Mouse (Mus musculus): ENCODE results near the gene Gga1. TPM values are rescaled to one million over a fixed set of nuclear protein-coding genes. Genes with fewer than 3 reads are reported as not detected.
"Not testable (repeated sequence)": the region's sequence is repeated elsewhere in the genome, so short reads cannot be mapped to it uniquely, and the experiment has no call there.

The Gga1 gene
- polyA plus RNA-seq, 1 experiment from 2014 or later: 31.7 TPM

- H3K27ac ChIP-seq (ENCODE audit: low read depth, low read length): no peak overlapping the region
- 37% methylated on average over 21 of the region's 21 CpGs for WGBS
- H3K27me3 ChIP-seq (ENCODE audit: control insufficient read depth, insufficient read depth, low read length): peaks cover 9% of the 10 kb centered on the region
- H3K9me3 ChIP-seq (ENCODE audit: control insufficient read depth, low read length): no peaks in the 10 kb centered on the region
- no peak for ATAC-seq (ENCODE audit: low read depth)
- peak overlapping the region; percentile 62 for H3K4me2 ChIP-seq (ENCODE audit: low read depth, low read length)
- no peak overlapping the region for H3K9ac ChIP-seq (replicated peaks; ENCODE audit: low read depth, low read length)
- H3K4me3 ChIP-seq (ENCODE audit: low read depth, low read length): peak overlapping the region; percentile 39; the same call in 1 of the 2 replicates
- peaks cover 23% of the 10 kb centered on the region; the same call in 1 of the 2 replicates for H3K4me1 ChIP-seq (ENCODE audit: control insufficient read depth, insufficient read depth, low read length)
- H3K36me3 ChIP-seq (ENCODE audit: control insufficient read depth, insufficient read depth, low read length): no peaks in the 10 kb centered on the region
Measured at GRCm38 (mm10) chr15:78843581-78844469, 33.2 kb upstream of the Gga1 start.

DNA sequence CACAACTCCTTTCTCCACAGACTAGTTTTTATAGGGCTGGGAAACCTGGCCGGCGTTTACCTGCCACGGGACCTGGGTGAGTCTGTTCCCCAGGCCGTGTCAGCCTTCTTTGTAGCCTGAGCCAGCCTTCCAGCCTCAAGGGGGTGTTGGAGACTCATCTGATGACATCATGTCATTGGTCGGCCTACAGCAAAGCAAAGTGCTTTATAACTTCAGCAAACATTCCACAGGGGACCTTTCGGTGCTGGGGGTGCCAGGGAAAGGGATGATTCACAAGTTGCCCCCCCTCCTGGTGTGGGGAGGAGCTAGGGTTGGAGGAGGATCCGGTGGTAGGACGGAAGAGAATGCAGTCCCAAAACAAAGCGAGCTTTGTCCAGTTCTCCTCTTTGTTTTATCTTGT, 32.2 kb upstream of the Gga1 start:
- Histone ChIP-seq H3K9ac (replicated peaks; ENCODE audit: low read depth, low read length) (no peak overlapping the region), H3K27me3 (ENCODE audit: control insufficient read depth, insufficient read depth, low read length) (peaks cover 9% of the 10 kb centered on the region), H3K4me2 (ENCODE audit: low read depth, low read length) (0 out of 2 replicates have a peak overlapping the region, but pooled peaks have one; percentile 18), H3K4me1 (ENCODE audit: control insufficient read depth, insufficient read depth, low read length) (peaks cover 18% of the 10 kb centered on the region; the same call in 1 of the 2 replicates), H3K36me3 (ENCODE audit: control insufficient read depth, insufficient read depth, low read length) (no peaks in the 10 kb centered on the region), H3K27ac (ENCODE audit: low read depth, low read length) (no peak overlapping the region), H3K9me3 (ENCODE audit: control insufficient read depth, low read length) (no peaks in the 10 kb centered on the region), H3K4me3 (ENCODE audit: low read depth, low read length) (no peak overlapping the region)
- WGBS: 24% methylated on average over 9 of the region's 9 CpGs
- ATAC-seq (ENCODE audit: low read depth): no peak

DNA sequence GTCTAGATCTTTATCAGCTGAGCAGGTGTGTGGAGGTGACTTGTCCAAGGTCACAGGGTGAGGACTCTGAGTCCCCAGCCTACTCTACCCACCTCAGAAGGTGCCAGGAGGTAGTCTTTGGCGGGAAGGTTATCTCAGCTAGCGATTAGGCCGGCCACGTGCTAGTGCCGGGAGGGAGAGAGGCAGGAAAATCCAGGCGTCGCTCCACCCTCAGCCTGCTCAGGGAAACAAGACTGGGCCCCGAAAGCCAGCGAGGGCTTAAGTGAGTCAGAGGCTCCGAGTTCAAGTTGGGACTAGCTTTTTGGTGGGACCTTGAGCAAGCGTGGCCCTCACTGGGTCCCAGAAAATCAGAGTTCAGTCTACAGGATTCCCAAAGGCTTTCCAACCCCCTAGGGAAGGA, 31.7 kb upstream of the Gga1 start:
- Histone ChIP-seq H3K36me3 (ENCODE audit: control insufficient read depth, insufficient read depth, low read length) (no peaks in the 10 kb centered on the region), H3K9ac (replicated peaks; ENCODE audit: low read depth, low read length) (no peak overlapping the region), H3K9me3 (ENCODE audit: control insufficient read depth, low read length) (no peaks in the 10 kb centered on the region), H3K4me1 (ENCODE audit: control insufficient read depth, insufficient read depth, low read length) (peaks cover 13% of the 10 kb centered on the region; the same call in 1 of the 2 replicates), H3K27me3 (ENCODE audit: control insufficient read depth, insufficient read depth, low read length) (peaks cover 9% of the 10 kb centered on the region), H3K4me2 (ENCODE audit: low read depth, low read length) (0 out of 2 replicates have a peak overlapping the region, but pooled peaks have one; percentile 4), H3K4me3 (ENCODE audit: low read depth, low read length) (no peak overlapping the region), H3K27ac (ENCODE audit: low read depth, low read length) (no peak overlapping the region)
- 79% methylated on average over 11 of the region's 11 CpGs for WGBS
- no peak for ATAC-seq (ENCODE audit: low read depth)

DNA sequence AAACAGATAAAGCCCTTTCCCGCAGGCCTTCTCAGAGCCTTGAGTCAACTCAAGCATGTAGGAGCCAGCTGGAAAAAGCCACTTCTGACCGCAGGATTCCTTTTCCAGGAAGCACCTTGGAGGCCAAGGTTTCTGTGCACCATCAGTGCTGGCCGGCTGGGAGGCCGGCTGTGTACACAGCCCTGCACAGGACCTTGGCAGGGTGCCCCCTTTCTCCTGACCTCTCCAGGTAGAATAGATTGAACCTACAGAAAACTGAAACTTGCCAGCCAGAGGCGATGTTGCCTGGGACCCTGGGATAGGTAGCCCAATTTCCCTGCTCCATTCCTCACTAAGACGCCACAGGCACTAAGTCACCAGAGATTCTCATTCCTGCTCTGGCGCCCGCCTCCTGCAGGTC, 31.1 kb upstream of the Gga1 start:
- peaks cover 9% of the 10 kb centered on the region for H3K27me3 ChIP-seq (ENCODE audit: control insufficient read depth, insufficient read depth, low read length)
- H3K9ac ChIP-seq (replicated peaks; ENCODE audit: low read depth, low read length): no peak overlapping the region
- H3K4me1 ChIP-seq (ENCODE audit: control insufficient read depth, insufficient read depth, low read length): peaks cover 13% of the 10 kb centered on the region; the same call in 1 of the 2 replicates
- no peaks in the 10 kb centered on the region for H3K9me3 ChIP-seq (ENCODE audit: control insufficient read depth, low read length)
- H3K4me2 ChIP-seq (ENCODE audit: low read depth, low read length): no peak overlapping the region
- no peaks in the 10 kb centered on the region for H3K36me3 ChIP-seq (ENCODE audit: control insufficient read depth, insufficient read depth, low read length)
- WGBS: 75% methylated on average over 8 of the region's 8 CpGs
- no peak for ATAC-seq (ENCODE audit: low read depth)
- no peak overlapping the region for H3K4me3 ChIP-seq (ENCODE audit: low read depth, low read length)
- H3K27ac ChIP-seq (ENCODE audit: low read depth, low read length): no peak overlapping the region

GRCm38 (mm10) chr15:78846352-78846751, 30.6 kb upstream of the Gga1 start:
- H3K9me3 ChIP-seq (ENCODE audit: control insufficient read depth, low read length): no peaks in the 10 kb centered on the region
- WGBS: 73% methylated on average over 8 of the region's 8 CpGs
- no peak overlapping the region for H3K27ac ChIP-seq (ENCODE audit: low read depth, low read length)
- H3K27me3 ChIP-seq (ENCODE audit: control insufficient read depth, insufficient read depth, low read length): peaks cover 9% of the 10 kb centered on the region
- peaks cover 12% of the 10 kb centered on the region; the same call in 1 of the 2 replicates for H3K4me1 ChIP-seq (ENCODE audit: control insufficient read depth, insufficient read depth, low read length)
- no peaks in the 10 kb centered on the region for H3K36me3 ChIP-seq (ENCODE audit: control insufficient read depth, insufficient read depth, low read length)
- H3K4me3 ChIP-seq (ENCODE audit: low read depth, low read length): no peak overlapping the region
- ATAC-seq (ENCODE audit: low read depth): no peak
- no peak overlapping the region for H3K4me2 ChIP-seq (ENCODE audit: low read depth, low read length)
- H3K9ac ChIP-seq (replicated peaks; ENCODE audit: low read depth, low read length): no peak overlapping the region

- not testable (repeated sequence) for H3K9me3 ChIP-seq (ENCODE audit: control insufficient read depth, low read length); H3K36me3 ChIP-seq (ENCODE audit: control insufficient read depth, insufficient read depth, low read length); H3K4me3 ChIP-seq (ENCODE audit: low read depth, low read length); H3K27ac ChIP-seq (ENCODE audit: low read depth, low read length); H3K9ac ChIP-seq (replicated peaks; ENCODE audit: low read depth, low read length); ATAC-seq (ENCODE audit: low read depth); H3K27me3 ChIP-seq (ENCODE audit: control insufficient read depth, insufficient read depth, low read length); H3K4me2 ChIP-seq (ENCODE audit: low read depth, low read length)
- peaks cover 10% of the 10 kb centered on the region; the same call in 1 of the 2 replicates for H3K4me1 ChIP-seq (ENCODE audit: control insufficient read depth, insufficient read depth, low read length)
- 89% methylated on average over 6 of the region's 7 CpGs for WGBS
Measured at GRCm38 (mm10) chr15:78846805-78847204, 30.2 kb upstream of the Gga1 start.

DNA sequence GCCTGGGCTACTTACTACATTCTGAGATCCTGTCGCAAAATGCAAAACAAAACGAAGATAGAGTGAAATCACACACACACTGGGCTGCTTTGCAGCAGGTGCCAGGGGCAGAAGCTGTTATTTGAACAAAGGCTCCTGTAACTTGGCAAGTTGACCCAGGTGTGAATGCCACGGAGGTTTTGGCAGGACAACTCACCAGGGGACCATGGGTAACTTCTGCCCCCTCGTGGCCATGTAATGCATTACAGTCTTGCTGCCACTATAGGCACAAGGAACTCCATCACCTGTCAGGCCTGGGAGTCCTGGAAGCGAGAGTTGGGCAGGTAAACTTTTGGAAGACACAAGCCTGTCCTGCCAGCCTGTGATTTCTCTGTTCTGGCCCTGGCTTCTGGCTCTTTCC, 28.5 kb upstream of the Gga1 start:
- no peaks in the 10 kb centered on the region for H3K9me3 ChIP-seq (ENCODE audit: control insufficient read depth, low read length)
- H3K4me2 ChIP-seq (ENCODE audit: low read depth, low read length): no peak overlapping the region
- WGBS: 38% methylated on average over 5 of the region's 5 CpGs
- no peak overlapping the region for H3K4me3 ChIP-seq (ENCODE audit: low read depth, low read length)
- H3K27me3 ChIP-seq (ENCODE audit: control insufficient read depth, insufficient read depth, low read length): peaks cover 6% of the 10 kb centered on the region; the same call in 1 of the 2 replicates
- no peaks in the 10 kb centered on the region for H3K36me3 ChIP-seq (ENCODE audit: control insufficient read depth, insufficient read depth, low read length)
- no peak for ATAC-seq (ENCODE audit: low read depth)
- 0 out of 2 replicates have a peak, but pooled peaks cover 2% of the 10 kb centered on the region for H3K4me1 ChIP-seq (ENCODE audit: control insufficient read depth, insufficient read depth, low read length)
- no peak overlapping the region for H3K9ac ChIP-seq (replicated peaks; ENCODE audit: low read depth, low read length)
- no peak overlapping the region for H3K27ac ChIP-seq (ENCODE audit: low read depth, low read length)

GRCm38 (mm10) chr15:78849485-78849884, 27.5 kb upstream of the Gga1 start:
- no peak for ATAC-seq (ENCODE audit: low read depth)
- H3K4me2 ChIP-seq (ENCODE audit: low read depth, low read length): no peak overlapping the region
- no peak overlapping the region for H3K9ac ChIP-seq (replicated peaks; ENCODE audit: low read depth, low read length)
- 0 out of 2 replicates have a peak, but pooled peaks cover 2% of the 10 kb centered on the region for H3K4me1 ChIP-seq (ENCODE audit: control insufficient read depth, insufficient read depth, low read length)
- H3K27me3 ChIP-seq (ENCODE audit: control insufficient read depth, insufficient read depth, low read length): no peaks in the 10 kb centered on the region
- WGBS: 89% methylated on average over 12 of the region's 12 CpGs
- no peak overlapping the region for H3K27ac ChIP-seq (ENCODE audit: low read depth, low read length)
- no peaks in the 10 kb centered on the region for H3K9me3 ChIP-seq (ENCODE audit: control insufficient read depth, low read length)
- no peaks in the 10 kb centered on the region for H3K36me3 ChIP-seq (ENCODE audit: control insufficient read depth, insufficient read depth, low read length)
- H3K4me3 ChIP-seq (ENCODE audit: low read depth, low read length): no peak overlapping the region

All from neural tube, embryonic 14.5 days (tissue).